Mouse (Mus musculus): ENCODE measurements around the gene Chst2. TPM values are rescaled to one million over a fixed set of nuclear protein-coding genes. Genes with fewer than 3 reads are reported as not detected.

Chst2 gene
- total RNA-seq (2023), result 0.06 TPM in 1 of 2 replicates, not detected in the other

GRCm38 (mm10) chr9:95406571-95407561 lies at the start of gene Chst2:
TSS of gene Chst2 (minus strand) at chr9:95406722.

Other genes starting within 250 kb of the Chst2 start
- gene U2surp, start 105.3 kb upstream of the Chst2 start, total RNA-seq (2023), result 52.1 and 65.1 TPM in 2 replicates
- gene Paqr9, start 152.9 kb upstream of the Chst2 start, total RNA-seq (2023), result 0.38 and 0.57 TPM in 2 replicates
- gene Pcolce2, start 230.9 kb upstream of the Chst2 start, total RNA-seq (2023), result not detected in 2 replicates

Measured in neutrophil, adult 65 days (primary cell).